Mouse (Mus musculus) hematopoietic stem cell, adult 5-6 weeks (primary cell): Measurements from ENCODE around the gene Pdzk1. TPM values are rescaled to one million over a fixed set of nuclear protein-coding genes. Genes with fewer than 3 reads are reported as not detected.

ENCODE experiments used
- ATAC-seq, 2 experiments: fragments of 125-278 bp in 1 of 2; replicated peaks in 1 of 2; 2 replicates each; pipeline ENCODE4 v1.8.0; 2016 to 2017; ENCODE audit warnings: inconsistent platforms in 2 of 2, mild to moderate bottlenecking in 2 of 2, moderate number of reproducible peaks in 2 of 2, low read depth in 1 of 2, moderate TSS enrichment in 1 of 2; ENCODE audit not compliant: low FRiP score in 2 of 2, poor library complexity in 2 of 2, severe bottlenecking in 2 of 2, insufficient read depth in 1 of 2, low TSS enrichment in 1 of 2
- total RNA-seq: library from RNA; stranded (forward); fragments of 172-1452, 232-1000 nt; gene quantifications from 2 replicates; pipeline ENCODE4 v1.2.3, GENCODE M21; 2017

The Pdzk1 gene
- total RNA-seq = 0.45 and 2.3 TPM in 2 replicates

DNA sequence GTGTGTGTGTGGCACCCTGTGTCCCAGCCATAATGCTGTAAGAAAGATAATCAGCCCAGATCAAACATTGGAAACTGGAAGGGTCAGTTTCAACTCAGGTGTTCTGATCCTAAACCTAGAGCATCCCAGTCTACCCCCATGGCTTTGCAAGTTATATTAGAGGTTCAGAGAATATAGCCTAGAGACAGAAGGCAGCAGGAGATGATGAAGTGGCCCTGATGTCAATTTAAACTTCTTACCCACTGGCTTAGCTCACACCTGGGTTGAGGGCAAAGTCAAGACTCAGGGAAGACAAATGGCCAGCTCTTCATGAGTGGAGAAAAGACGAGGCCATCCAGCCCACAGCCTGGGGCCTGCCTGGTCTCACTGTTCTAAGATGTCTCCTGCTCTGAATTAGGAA lies at the start of gene Pdzk1, which contains the start of gene Cd160:
Gene Pdzk1, plus strand, starts transcription at position 301 of the 400 bp plus-strand sequence.
Gene Cd160, minus strand, starts transcription at position 368 of the 400 bp plus-strand sequence.
- no peak for ATAC-seq

GRCm38 (mm10) chr3:96782236-96782635 lies 46.8 kb upstream of the Pdzk1 start:
- no peak for ATAC-seq

GRCm38 (mm10) chr3:96787784-96788183 lies 41.3 kb upstream of the Pdzk1 start:
- no peak for ATAC-seq

GRCm38 (mm10) chr3:96788506-96788905 lies 40.6 kb upstream of the Pdzk1 start:
- no peak for ATAC-seq

- ATAC-seq = no peak
Observed at GRCm38 (mm10) chr3:96800254-96800653, 28.8 kb upstream of the Pdzk1 start.

- no peak for ATAC-seq
Observed at GRCm38 (mm10) chr3:96802214-96802613, 26.9 kb upstream of the Pdzk1 start.

DNA sequence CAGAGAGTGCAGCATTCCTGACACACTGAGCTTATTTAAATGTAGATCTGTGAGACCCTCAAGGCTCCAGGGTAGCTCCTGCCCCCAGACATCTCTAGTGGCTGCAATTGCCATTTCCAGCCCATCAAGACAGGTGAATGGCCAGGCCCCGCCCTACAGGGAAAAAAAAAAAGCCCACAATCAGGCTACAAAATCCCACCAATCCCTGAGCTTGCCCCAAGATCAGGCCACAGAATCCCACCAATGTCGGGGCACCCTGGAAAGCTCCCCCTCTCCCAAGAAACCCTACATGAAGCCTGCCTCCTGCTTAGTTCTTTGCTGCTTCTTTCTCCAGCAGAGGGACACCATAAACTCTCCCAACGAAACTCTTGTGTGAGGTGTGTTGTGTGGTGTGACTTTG lies 20.9 kb upstream of the Pdzk1 start:
- no peak for ATAC-seq

- no peak for ATAC-seq
Observed at GRCm38 (mm10) chr3:96808651-96809050, 20.4 kb upstream of the Pdzk1 start.

GRCm38 (mm10) chr3:96811232-96811631 lies 17.9 kb upstream of the Pdzk1 start:
- no peak for ATAC-seq

DNA sequence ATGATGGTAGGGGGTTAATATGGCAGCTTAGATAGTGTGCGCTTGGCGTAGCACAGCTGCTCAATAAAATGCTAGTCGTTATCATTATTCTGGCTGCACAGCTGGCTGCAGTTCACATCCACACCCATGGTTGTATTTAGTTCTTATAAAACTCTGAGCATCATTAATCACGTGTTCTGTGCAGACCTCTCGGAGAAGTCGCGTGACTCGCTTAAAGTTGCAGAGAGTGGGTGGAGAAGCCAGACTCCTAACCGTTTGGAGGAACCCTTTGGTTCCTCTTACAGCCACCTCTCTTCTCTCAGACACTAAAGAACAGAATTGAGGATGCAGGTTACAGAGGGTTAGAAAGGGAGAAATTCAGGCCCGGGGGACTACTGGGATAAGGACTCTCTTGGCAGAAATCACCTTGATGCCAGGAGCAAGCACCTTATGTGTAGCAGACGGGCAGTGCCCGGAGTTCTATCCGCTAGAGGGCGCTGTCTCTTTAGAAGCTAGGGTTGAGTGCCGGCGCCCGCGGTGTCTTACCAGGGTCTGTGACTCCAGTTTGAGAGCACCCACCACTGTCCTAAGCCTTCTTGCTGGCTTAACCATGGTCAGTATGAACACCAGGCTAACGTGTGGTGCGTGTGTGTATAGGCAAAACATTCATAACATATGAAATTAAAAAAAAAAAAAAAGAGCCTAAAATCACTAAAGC lies 16.5 kb upstream of the Pdzk1 start:
- peak; percentile 80 to 83 for ATAC-seq

DNA sequence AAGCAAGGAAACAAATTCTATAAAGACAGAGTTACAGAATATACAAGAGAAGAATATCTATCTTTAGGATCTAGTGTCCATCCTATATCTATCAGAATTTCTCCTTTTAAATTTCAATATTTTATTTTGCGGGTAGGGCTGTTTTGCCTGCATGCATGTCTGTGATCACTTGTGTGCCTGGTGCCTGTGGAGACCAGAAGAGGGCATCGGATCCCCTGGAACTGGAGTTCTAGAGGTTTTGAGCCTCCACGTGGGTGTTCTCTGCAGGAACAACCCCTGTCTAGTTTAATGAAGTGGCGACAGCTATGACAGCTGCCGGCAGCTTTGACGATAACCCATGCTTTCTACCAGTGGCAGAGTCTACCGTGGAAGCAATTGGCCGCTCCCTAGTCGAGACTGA lies 16.0 kb upstream of the Pdzk1 start:
- ATAC-seq = peak; percentile 26 to 53; a peak in 2 of 4 replicates

DNA sequence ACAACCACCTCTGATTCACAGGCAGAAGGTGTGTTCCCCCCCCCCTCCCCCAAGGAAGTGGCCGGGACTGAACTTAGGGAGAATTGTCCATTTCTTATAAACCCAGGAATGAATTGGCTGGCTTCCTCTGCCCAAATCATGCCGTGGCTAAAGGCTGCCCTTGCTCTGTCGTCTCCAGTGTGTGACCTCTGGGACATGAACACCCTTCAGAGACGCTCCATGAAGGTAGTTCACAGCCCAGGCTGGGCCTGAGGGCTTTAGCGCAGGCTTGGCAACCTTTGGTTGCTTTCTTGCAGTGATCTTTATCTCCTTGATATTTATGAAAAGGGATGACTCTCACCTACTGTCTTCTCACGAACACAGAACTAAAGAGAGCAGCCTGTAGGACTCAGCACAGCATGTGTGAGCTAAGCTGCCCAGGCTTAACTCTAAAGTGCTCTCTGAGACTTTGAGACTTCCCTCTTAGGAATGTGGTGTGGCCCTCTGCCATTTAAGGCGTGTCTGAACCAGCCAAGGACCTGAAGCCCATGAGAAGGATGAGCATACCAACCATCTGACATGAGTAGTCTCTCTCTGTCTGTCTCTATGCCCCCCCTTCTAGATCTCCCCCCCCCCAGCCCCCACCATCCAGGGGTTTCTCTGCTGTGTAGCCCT lies 15.4 kb upstream of the Pdzk1 start:
- ATAC-seq = peak in 1 of 2 experiments; percentile 46; a peak in 1 of 4 replicates

- no peak for ATAC-seq
Observed at GRCm38 (mm10) chr3:96814342-96814741, 14.7 kb upstream of the Pdzk1 start.

GRCm38 (mm10) chr3:96820116-96820915 lies 8.8 kb upstream of the Pdzk1 start:
- ATAC-seq = no peak

- ATAC-seq = no peak
Observed at GRCm38 (mm10) chr3:96821581-96821980, 7.5 kb upstream of the Pdzk1 start.

DNA sequence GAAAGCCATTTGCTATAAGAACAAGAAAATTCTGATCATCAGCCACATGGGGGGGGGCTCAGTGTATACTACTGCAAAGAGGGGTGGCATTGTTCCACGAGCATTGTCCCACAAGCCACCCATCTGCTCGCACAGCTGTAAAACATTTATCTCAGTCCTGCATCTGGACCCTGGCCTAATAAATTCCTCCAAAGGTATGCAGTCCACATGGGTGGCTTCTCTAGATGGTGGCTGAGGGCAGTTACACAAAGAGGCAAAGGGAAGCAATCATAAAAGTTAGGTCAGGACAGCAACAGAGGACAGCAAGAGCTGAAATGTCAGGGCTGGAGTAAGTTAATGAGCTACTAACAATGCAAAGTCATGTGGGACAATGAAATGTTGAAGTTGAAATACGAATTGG lies 5.4 kb upstream of the Pdzk1 start:
- no peak for ATAC-seq

DNA sequence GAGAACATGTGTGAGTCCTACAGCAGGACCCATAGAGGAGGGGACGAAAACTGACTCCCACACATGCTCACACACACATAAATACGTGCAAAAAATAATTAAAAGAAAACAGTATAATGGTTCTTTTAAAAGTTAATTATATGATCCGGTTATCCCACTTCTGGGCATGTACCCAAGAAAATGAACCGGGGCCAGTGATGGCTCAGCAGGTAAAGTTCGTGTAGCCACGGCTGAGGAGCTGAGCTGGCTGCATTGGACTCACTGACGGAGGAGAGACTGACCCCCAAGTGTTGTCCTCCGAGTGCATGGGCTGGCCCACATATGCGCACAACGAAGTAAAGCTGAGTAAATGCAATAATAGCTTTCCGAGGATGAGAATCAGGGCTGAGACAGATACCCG lies 4.5 kb upstream of the Pdzk1 start:
- no peak for ATAC-seq

DNA sequence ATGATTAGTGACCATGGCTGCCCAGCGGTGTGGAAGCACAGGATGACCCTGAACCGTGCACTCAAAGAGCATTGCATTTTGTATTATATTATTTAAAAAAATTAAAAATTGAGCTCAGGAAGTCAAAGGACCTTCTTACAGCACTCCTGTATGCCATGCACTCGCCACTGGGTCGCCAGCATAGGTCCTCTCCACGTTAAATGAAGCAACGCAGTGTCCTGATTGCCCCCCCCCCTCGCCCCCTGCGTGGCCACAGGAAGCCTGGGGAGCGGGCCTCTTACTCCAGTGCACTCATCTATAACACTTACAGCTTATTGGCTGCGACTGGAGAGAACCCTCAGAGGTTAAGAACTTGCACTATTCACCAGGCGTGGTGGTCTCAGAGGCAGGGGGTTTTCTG lies 3.8 kb upstream of the Pdzk1 start:
- no peak for ATAC-seq
